Mouse (Mus musculus) brown adipose tissue, adult 24 weeks (tissue): ENCODE measurements around the gene Slc19a2. TPM values are rescaled to one million over a fixed set of nuclear protein-coding genes. Genes with fewer than 3 reads are reported as not detected.

Source experiments
- H3K27ac ChIP-seq: fragments of 200-500 bp; replicated peaks from 2 replicates; pipeline ENCODE4 v1.5.1; 2012; ENCODE audit warnings: low read depth, mild to moderate bottlenecking, low read length
- H3K4me1 ChIP-seq: fragments of 200-500 bp; 2 replicates; pipeline ENCODE4 v1.6.1; 2012; ENCODE audit warnings: low read length, mixed read lengths; ENCODE audit not compliant: control insufficient read depth, insufficient read depth, insufficient read length
- H3K4me3 ChIP-seq: fragments of 200-500 bp; 2 replicates; pipeline ENCODE4 v1.5.1; 2012; ENCODE audit warnings: low read depth, mild to moderate bottlenecking, low read length, moderate library complexity; ENCODE audit not compliant: insufficient read depth
- polyA plus RNA-seq: library from polyadenylated mRNA; stranded (reverse); fragments of >200 nt; gene quantifications from 2 replicates; pipeline ENCODE4 v1.2.4, GENCODE M21; 2012; ENCODE audit not compliant: missing spikeins, insufficient read depth, insufficient read length

Slc19a2 gene
- polyA plus RNA-seq, 1 experiment = 3.5 TPM

GRCm38 (mm10) chr1:164241494-164241893 is 7.4 kb upstream of the Slc19a2 start:
- Histone ChIP-seq H3K4me1 (no peaks in the 10 kb centered on the region), H3K27ac (no peak overlapping the region), H3K4me3 (no peak overlapping the region)

GRCm38 (mm10) chr1:164242809-164243208 is 6.0 kb upstream of the Slc19a2 start:
- Histone ChIP-seq H3K4me1 (no peaks in the 10 kb centered on the region), H3K4me3 (no peak overlapping the region), H3K27ac (no peak overlapping the region)

GRCm38 (mm10) chr1:164247442-164247841 is 1.4 kb upstream of the Slc19a2 start:
- Histone ChIP-seq H3K4me3 (peak overlapping the region; percentile 82), H3K27ac (peak overlapping the region; percentile 93), H3K4me1 (no peaks in the 10 kb centered on the region)

GRCm38 (mm10) chr1:164247971-164248370 is 875 bp upstream of the Slc19a2 start:
- Histone ChIP-seq H3K27ac (peak overlapping the region; percentile 93), H3K4me3 (peak overlapping the region; percentile 82), H3K4me1 (no peaks in the 10 kb centered on the region)

- H3K4me3 ChIP-seq = peak overlapping the region; percentile 76
- no peaks in the 10 kb centered on the region for H3K4me1 ChIP-seq
- H3K27ac ChIP-seq = no peak overlapping the region
These were observed 476 bp downstream of the Slc19a2 start for GRCm38 (mm10) chr1:164249332-164249711.

GRCm38 (mm10) chr1:164250391-164251150 is 1.7 kb downstream of the Slc19a2 start:
- Histone ChIP-seq H3K27ac (no peak overlapping the region), H3K4me3 (0 out of 2 replicates have a peak overlapping the region, but pooled peaks have one; percentile 76), H3K4me1 (no peaks in the 10 kb centered on the region)

GRCm38 (mm10) chr1:164251438-164251837 is 2.6 kb downstream of the Slc19a2 start:
- Histone ChIP-seq H3K4me3 (no peak overlapping the region), H3K27ac (no peak overlapping the region), H3K4me1 (no peaks in the 10 kb centered on the region)

- Histone ChIP-seq H3K27ac (no peak overlapping the region), H3K4me1 (no peaks in the 10 kb centered on the region), H3K4me3 (no peak overlapping the region)
These were observed 3.7 kb downstream of the Slc19a2 start for GRCm38 (mm10) chr1:164252551-164252950.

- no peak overlapping the region for H3K27ac ChIP-seq
- H3K4me1 ChIP-seq = no peaks in the 10 kb centered on the region
- H3K4me3 ChIP-seq = no peak overlapping the region
These were observed 6.0 kb downstream of the Slc19a2 start for GRCm38 (mm10) chr1:164254836-164255235.

- Histone ChIP-seq H3K4me3 (no peak overlapping the region), H3K4me1 (no peaks in the 10 kb centered on the region), H3K27ac (no peak overlapping the region)
These were observed 11.6 kb downstream of the Slc19a2 start for GRCm38 (mm10) chr1:164260171-164261028.

- Histone ChIP-seq H3K4me1 (no peaks in the 10 kb centered on the region), H3K27ac (no peak overlapping the region), H3K4me3 (no peak overlapping the region)
These were observed 12.7 kb downstream of the Slc19a2 start for GRCm38 (mm10) chr1:164261553-164261952.

- Histone ChIP-seq H3K4me3 (no peak overlapping the region), H3K27ac (no peak overlapping the region), H3K4me1 (no peaks in the 10 kb centered on the region)
These were observed 22.1 kb downstream of the Slc19a2 start for GRCm38 (mm10) chr1:164270941-164271340.

- Histone ChIP-seq H3K4me3 (no peak overlapping the region), H3K4me1 (no peaks in the 10 kb centered on the region), H3K27ac (no peak overlapping the region)
These were observed 24.8 kb downstream of the Slc19a2 start for GRCm38 (mm10) chr1:164273659-164274058.

GRCm38 (mm10) chr1:164275455-164275954 is 26.7 kb downstream of the Slc19a2 start, which contains the start of gene Ccdc181:
Gene Ccdc181, plus strand, starts transcription at chr1:164275585.
- Histone ChIP-seq H3K27ac (no peak within 1 kb of the TSS), H3K4me3 (peak within 1 kb of the TSS; percentile 80)

GRCm38 (mm10) chr1:164276552-164276951 is 27.7 kb downstream of the Slc19a2 start:
- Histone ChIP-seq H3K4me3 (no peak overlapping the region), H3K4me1 (no peaks in the 10 kb centered on the region), H3K27ac (no peak overlapping the region)

More at GRCm38 (mm10) chr1:164275455-164275954, 26.7 kb downstream of the Slc19a2 start, which contains the start of gene Ccdc181:
- no peaks in the 10 kb centered on the region for H3K4me1 ChIP-seq
